Mouse (Mus musculus) hindbrain, embryonic 14.5 days (tissue): ENCODE data around the gene Vdac2. TPM values are rescaled to one million over a fixed set of nuclear protein-coding genes. Genes with fewer than 3 reads are reported as not detected.

Experiments used
- ATAC-seq: fragments of 200-750 bp; cut with Nextera tagmentation; 2 replicates; pipeline ENCODE4 v1.8.0; 2017; ENCODE audit warnings: moderate number of reproducible peaks, mild to moderate bottlenecking, moderate TSS enrichment, moderate library complexity; ENCODE audit not compliant: low FRiP score
- DNase-seq: peaks from one replicate; pipeline ENCODE4 v3.0.0-alpha.2; 2015; ENCODE audit warnings: low spot score
- H3K27ac ChIP-seq: fragments of 300-500 bp; sonication (generic); 2 replicates; pipeline ENCODE4 v1.5.1; 2014; ENCODE audit warnings: mild to moderate bottlenecking, moderate library complexity
- H3K27me3 ChIP-seq: fragments of 300-500 bp; sonication (generic); 2 replicates; pipeline ENCODE4 v1.6.1; 2014; ENCODE audit warnings: mild to moderate bottlenecking, low read length, mixed read lengths; ENCODE audit not compliant: control insufficient read depth, insufficient read depth
- H3K36me3 ChIP-seq: fragments of 300-500 bp; sonication (generic); replicated peaks from 2 replicates; pipeline ENCODE4 v1.6.1; 2014; ENCODE audit not compliant: control insufficient read depth, insufficient read depth
- H3K4me1 ChIP-seq: fragments of 300-500 bp; sonication (generic); replicated peaks from 2 replicates; pipeline ENCODE4 v1.6.1; 2014; ENCODE audit warnings: antibody characterized with exemption, low read length, mixed read lengths; ENCODE audit not compliant: control insufficient read depth, insufficient read depth
- H3K4me2 ChIP-seq: fragments of 300-500 bp; sonication (generic); replicated peaks from 2 replicates; pipeline ENCODE4 v1.6.1; 2014; ENCODE audit warnings: mild to moderate bottlenecking, moderate library complexity
- H3K4me3 ChIP-seq: fragments of 300-500 bp; sonication (generic); replicated peaks from 2 replicates; pipeline ENCODE4 v1.5.1; 2014; ENCODE audit warnings: mild to moderate bottlenecking, low read length
- H3K9ac ChIP-seq: fragments of 300-500 bp; sonication (generic); 2 replicates; pipeline ENCODE4 v1.6.1; 2014
- H3K9me3 ChIP-seq: fragments of 300-500 bp; sonication (generic); 2 replicates; pipeline ENCODE4 v1.6.1; 2016; ENCODE audit warnings: low read length; ENCODE audit not compliant: control insufficient read depth
- WGBS: fragments of 180-500 bp; shearing (Covaris S2); extraction: QIAGEN DNeasy Blood & Tissue Kit; methylation state at CpG from one replicate; pipeline ENCODE4 v1.1.7; 2014; 5-methylcytosine and 5-hydroxymethylcytosine counted together
- polyA plus RNA-seq: library from polyadenylated mRNA; unstranded; fragments of >200 nt; fragmentation: Nextera tagmentation; extraction: Ambion mirVana; gene quantifications from 2 replicates; pipeline ENCODE4 v1.2.1, GENCODE M21; 2014

The Vdac2 gene
- polyA plus RNA-seq, 1 experiment from 2014 or later, result 305 TPM

GRCm38 (mm10) chr14:21813847-21814246 is 11.2 kb upstream of the Vdac2 start:
- no peak overlapping the region for H3K4me3 ChIP-seq
- no peak for ATAC-seq
- no peak overlapping the region for H3K9ac ChIP-seq
- H3K27ac ChIP-seq, result no peak overlapping the region
- H3K9me3 ChIP-seq, result no peaks in the 10 kb centered on the region
- no peaks in the 10 kb centered on the region for H3K27me3 ChIP-seq
- H3K36me3 ChIP-seq, result no peaks in the 10 kb centered on the region
- no peak overlapping the region for H3K4me2 ChIP-seq
- WGBS, result 88% methylated on average over 3 of the region's 3 CpGs
- no peak for DNase-seq
- no peaks in the 10 kb centered on the region for H3K4me1 ChIP-seq

- no peaks in the 10 kb centered on the region for H3K4me1 ChIP-seq
- no peaks in the 10 kb centered on the region for H3K27me3 ChIP-seq
- no peaks in the 10 kb centered on the region for H3K9me3 ChIP-seq
- no peak overlapping the region for H3K27ac ChIP-seq
- no peak for ATAC-seq
- no peak for DNase-seq
- no peaks in the 10 kb centered on the region for H3K36me3 ChIP-seq
- no peak overlapping the region for H3K4me2 ChIP-seq
- WGBS, result 89% methylated on average over 4 of the region's 4 CpGs
- no peak overlapping the region for H3K4me3 ChIP-seq
- H3K9ac ChIP-seq, result no peak overlapping the region
Observed at GRCm38 (mm10) chr14:21814606-21815005, 10.4 kb upstream of the Vdac2 start.

GRCm38 (mm10) chr14:21816255-21816654 is 8.8 kb upstream of the Vdac2 start:
- H3K9ac ChIP-seq, result no peak overlapping the region
- WGBS, result 81% methylated on average over 3 of the region's 3 CpGs
- H3K4me3 ChIP-seq, result no peak overlapping the region
- no peak overlapping the region for H3K27ac ChIP-seq
- no peaks in the 10 kb centered on the region for H3K4me1 ChIP-seq
- ATAC-seq, result no peak
- H3K9me3 ChIP-seq, result no peaks in the 10 kb centered on the region
- H3K4me2 ChIP-seq, result no peak overlapping the region
- H3K27me3 ChIP-seq, result no peaks in the 10 kb centered on the region
- no peaks in the 10 kb centered on the region for H3K36me3 ChIP-seq
- no peak for DNase-seq

- H3K27me3 ChIP-seq, result no peaks in the 10 kb centered on the region
- DNase-seq (no peak), ATAC-seq (no peak)
- H3K9me3 ChIP-seq, result no peaks in the 10 kb centered on the region
- H3K9ac ChIP-seq, result no peak overlapping the region
- H3K36me3 ChIP-seq, result no peaks in the 10 kb centered on the region
- 41% methylated on average over 4 of the region's 4 CpGs for WGBS
- no peak overlapping the region for H3K27ac ChIP-seq
- no peak overlapping the region for H3K4me2 ChIP-seq
- H3K4me1 ChIP-seq, result no peaks in the 10 kb centered on the region
- H3K4me3 ChIP-seq, result no peak overlapping the region
Observed at GRCm38 (mm10) chr14:21817453-21817852, 7.6 kb upstream of the Vdac2 start.

- ATAC-seq, result no peak
- Histone ChIP-seq H3K4me2 (no peak overlapping the region), H3K9ac (no peak overlapping the region), H3K4me3 (no peak overlapping the region), H3K36me3 (no peaks in the 10 kb centered on the region), H3K27ac (no peak overlapping the region), H3K9me3 (no peaks in the 10 kb centered on the region), H3K4me1 (no peaks in the 10 kb centered on the region), H3K27me3 (no peaks in the 10 kb centered on the region)
- WGBS, result 94% methylated on average over 4 of the region's 4 CpGs
- no peak for DNase-seq
Observed at GRCm38 (mm10) chr14:21820880-21821505, 4.0 kb upstream of the Vdac2 start.

GRCm38 (mm10) chr14:21822307-21822706 is 2.7 kb upstream of the Vdac2 start:
- H3K4me2 ChIP-seq, result no peak overlapping the region
- H3K9ac ChIP-seq, result no peak overlapping the region
- H3K27me3 ChIP-seq, result no peaks in the 10 kb centered on the region
- no peaks in the 10 kb centered on the region for H3K9me3 ChIP-seq
- H3K36me3 ChIP-seq, result no peaks in the 10 kb centered on the region
- DNase-seq (no peak), ATAC-seq (no peak)
- 72% methylated on average over 7 of the region's 7 CpGs for WGBS
- H3K4me3 ChIP-seq, result no peak overlapping the region
- no peaks in the 10 kb centered on the region for H3K4me1 ChIP-seq
- no peak overlapping the region for H3K27ac ChIP-seq

GRCm38 (mm10) chr14:21822795-21823374 is 2.2 kb upstream of the Vdac2 start:
- Histone ChIP-seq H3K36me3 (no peaks in the 10 kb centered on the region), H3K27me3 (no peaks in the 10 kb centered on the region), H3K9ac (no peak overlapping the region), H3K4me1 (no peaks in the 10 kb centered on the region), H3K27ac (peak overlapping the region; percentile 52), H3K4me2 (no peak overlapping the region), H3K9me3 (no peaks in the 10 kb centered on the region), H3K4me3 (no peak overlapping the region)
- DNase-seq, result peak; percentile 42
- 61% methylated on average over 7 of the region's 7 CpGs for WGBS
- no peak for ATAC-seq

- Histone ChIP-seq H3K9ac (no peak overlapping the region), H3K9me3 (no peaks in the 10 kb centered on the region), H3K4me2 (no peak overlapping the region), H3K27me3 (no peaks in the 10 kb centered on the region), H3K36me3 (no peaks in the 10 kb centered on the region), H3K4me3 (no peak overlapping the region), H3K4me1 (no peaks in the 10 kb centered on the region), H3K27ac (no peak overlapping the region)
- 87% methylated on average over 7 of the region's 7 CpGs for WGBS
- DNase-seq (no peak), ATAC-seq (no peak)
Observed at GRCm38 (mm10) chr14:21823897-21824296, 1.1 kb upstream of the Vdac2 start.

GRCm38 (mm10) chr14:21825786-21826491 is 901 bp downstream of the Vdac2 start:
- DNase-seq, result no peak
- Histone ChIP-seq H3K4me1 (0 out of 2 replicates have a peak, but pooled peaks cover 6% of the 10 kb centered on the region), H3K4me2 (no peak overlapping the region), H3K27ac (no peak overlapping the region), H3K36me3 (no peaks in the 10 kb centered on the region), H3K9me3 (no peaks in the 10 kb centered on the region), H3K27me3 (no peaks in the 10 kb centered on the region), H3K4me3 (no peak overlapping the region), H3K9ac (no peak overlapping the region)
- 78% methylated on average over 9 of the region's 9 CpGs for WGBS
- ATAC-seq, result no peak
